Mouse (Mus musculus) heart, postnatal 0 days (tissue): ENCODE data around the gene Slc4a2. TPM values are rescaled to one million over a fixed set of nuclear protein-coding genes. Genes with fewer than 3 reads are reported as not detected.
"Not testable (repeated sequence)": the region's sequence is repeated elsewhere in the genome, so short reads cannot be mapped to it uniquely, and the experiment has no call there.

ENCODE experiments used
- ATAC-seq: fragments of 200-750 bp; cut with Nextera tagmentation; 2 replicates; pipeline ENCODE4 v1.8.0; 2017; ENCODE audit warnings: low read depth, moderate number of reproducible peaks, moderate library complexity; ENCODE audit not compliant: insufficient read depth
- DNase-seq: peaks from one replicate; pipeline ENCODE4 v3.0.0-alpha.2; 2016; ENCODE audit warnings: low spot score
- H3K27ac ChIP-seq: fragments of 300-500 bp; sonication (generic); 2 replicates; pipeline ENCODE4 v1.5.1; 2014; ENCODE audit warnings: low read depth, mild to moderate bottlenecking
- H3K27me3 ChIP-seq: fragments of 300-500 bp; sonication (generic); 2 replicates; pipeline ENCODE4 v1.6.1; 2014; ENCODE audit warnings: low read length, mixed read lengths; ENCODE audit not compliant: control insufficient read depth, insufficient read depth
- H3K36me3 ChIP-seq: fragments of 300-500 bp; sonication (generic); replicated peaks from 2 replicates; pipeline ENCODE4 v1.6.1; 2014; ENCODE audit warnings: low read length, mixed read lengths; ENCODE audit not compliant: control insufficient read depth, insufficient read depth
- H3K4me1 ChIP-seq: fragments of 300-500 bp; sonication (generic); 2 replicates; pipeline ENCODE4 v1.6.1; 2014; ENCODE audit warnings: antibody characterized with exemption; ENCODE audit not compliant: control insufficient read depth, insufficient read depth
- H3K4me2 ChIP-seq: fragments of 300-500 bp; sonication (generic); 2 replicates; pipeline ENCODE4 v1.6.1; 2014; ENCODE audit warnings: low read depth, mild to moderate bottlenecking, low read length, moderate library complexity
- H3K4me3 ChIP-seq: fragments of 300-500 bp; sonication (generic); 2 replicates; pipeline ENCODE4 v1.5.1; 2014; ENCODE audit warnings: low read depth, low read length
- H3K9ac ChIP-seq: fragments of 300-500 bp; sonication (generic); replicated peaks from 2 replicates; pipeline ENCODE4 v1.6.1; 2014; ENCODE audit warnings: low read depth, low read length, mixed read lengths
- H3K9me3 ChIP-seq: fragments of 300-500 bp; sonication (generic); replicated peaks from 2 replicates; pipeline ENCODE4 v1.6.1; 2016; ENCODE audit warnings: low read length; ENCODE audit not compliant: control insufficient read depth
- CTCF ChIP-seq: IDR thresholded peaks from 2 replicates; pipeline ENCODE4 v1.5.1; 2016; ENCODE audit warnings: antibody characterized with exemption, control low read depth, low read depth
- EP300 ChIP-seq: IDR thresholded peaks from 2 replicates; pipeline ENCODE4 v1.6.1; 2016; ENCODE audit warnings: antibody characterized with exemption, low read depth
- WGBS: fragments of 180-500 bp; shearing (Covaris S2); extraction: QIAGEN DNeasy Blood & Tissue Kit; methylation state at CpG from one replicate; pipeline ENCODE4 v1.1.7; 2014; 5-methylcytosine and 5-hydroxymethylcytosine counted together
- polyA plus RNA-seq: library from polyadenylated mRNA; unstranded; fragments of >200 nt; fragmentation: Nextera tagmentation; extraction: Ambion mirVana; gene quantifications from 2 replicates; pipeline ENCODE4 v1.2.1, GENCODE M21; 2015
- total RNA-seq: library from RNA; depleted of rRNA; stranded (reverse); fragments of >200 nt; gene quantifications from 2 replicates; pipeline ENCODE4 v1.2.3, GENCODE M21; 2014; ENCODE audit warnings: low replicate concordance

Gene Slc4a2
- total and polyA plus RNA-seq, 2 experiments from 2014 or later = 20.8 to 110 TPM

- no peak overlapping the region for H3K9ac ChIP-seq
- H3K36me3 ChIP-seq = no peaks in the 10 kb centered on the region
- DNase-seq (no peak), ATAC-seq (no peak)
- no peaks in the 10 kb centered on the region for H3K9me3 ChIP-seq
- H3K27me3 ChIP-seq = 0 out of 2 replicates have a peak, but pooled peaks cover 6% of the 10 kb centered on the region
- WGBS = 91% methylated on average over 4 of the region's 4 CpGs
- peaks cover 34% of the 10 kb centered on the region for H3K4me1 ChIP-seq
- H3K27ac ChIP-seq = no peak overlapping the region
- no peak overlapping the region for H3K4me2 ChIP-seq
- TF ChIP-seq CTCF = no peak
- TF ChIP-seq EP300 = no peak
- no peak overlapping the region for H3K4me3 ChIP-seq
Measured at GRCm38 (mm10) chr5:24389658-24390020, 34.0 kb upstream of the Slc4a2 start.

- Histone ChIP-seq H3K9me3 (no peaks in the 10 kb centered on the region), H3K4me1 (peaks cover 26% of the 10 kb centered on the region), H3K4me2 (no peak within 1 kb of the TSS), H3K9ac (no peak within 1 kb of the TSS), H3K27me3 (no peaks in the 10 kb centered on the region), H3K4me3 (no peak within 1 kb of the TSS), H3K36me3 (peaks cover 4% of the 10 kb centered on the region; the same call in 1 of the 2 replicates), H3K27ac (peak within 1 kb of the TSS; percentile 92; the same call in 1 of the 2 replicates)
- TF ChIP-seq EP300 (no peak), CTCF (no peak)
- no peak for DNase-seq
- ATAC-seq = no peak
- 91% methylated on average over 7 of the region's 7 CpGs for WGBS
Measured at GRCm38 (mm10) chr5:24391864-24392263, 31.8 kb upstream of the Slc4a2 start, which contains the start of gene Atg9b. Gene Atg9b, minus strand, starts transcription at chr5:24392143.

DNA sequence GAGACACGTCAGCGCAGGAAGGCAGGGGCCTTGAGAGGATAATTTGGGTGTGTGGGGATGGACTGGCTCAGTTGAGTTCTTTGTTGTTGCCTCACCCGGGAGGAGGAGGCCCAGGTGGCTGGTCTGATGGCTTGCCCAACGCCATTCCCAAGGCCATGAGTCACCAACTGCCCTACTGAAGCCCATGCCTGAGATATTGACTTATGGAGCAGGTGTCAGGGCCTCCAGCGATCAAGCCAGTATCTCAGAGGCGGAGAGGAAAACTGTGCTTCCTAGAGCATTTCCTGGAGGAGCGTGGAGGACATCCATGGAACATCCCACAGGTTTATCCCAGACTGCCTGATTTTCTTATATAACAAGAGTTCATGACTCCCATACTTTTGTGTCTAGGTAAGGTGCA, 30.9 kb upstream of the Slc4a2 start:
- peak overlapping the region; percentile 92; the same call in 1 of the 2 replicates for H3K27ac ChIP-seq

DNA sequence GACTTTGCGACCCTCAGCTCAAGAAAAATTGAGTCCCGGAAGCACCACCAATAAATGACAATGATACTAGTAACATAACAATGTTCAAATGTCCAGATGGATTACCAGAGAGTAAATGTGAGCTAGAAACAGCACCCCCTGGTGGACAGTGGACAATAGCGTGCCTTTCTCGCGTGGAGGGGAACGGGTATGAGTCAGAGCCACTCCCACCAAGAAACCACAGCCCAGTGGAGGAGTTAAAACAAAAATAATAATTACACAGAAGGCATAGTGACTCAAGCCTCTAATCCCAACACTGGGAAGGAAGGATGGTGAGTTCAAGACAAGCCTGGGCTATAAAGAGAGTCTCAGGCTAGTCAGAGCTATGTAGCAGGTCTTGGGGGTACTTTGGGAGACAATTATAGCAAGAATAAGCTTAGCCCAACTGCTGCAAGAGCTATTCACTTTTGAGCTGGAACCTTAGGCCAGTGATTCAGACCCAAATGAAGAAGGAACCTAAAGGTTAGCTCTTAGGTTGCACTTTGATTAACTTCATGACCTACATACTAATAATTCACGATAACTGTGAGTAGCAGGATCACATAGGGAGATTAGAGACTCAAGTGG, 30.1 kb upstream of the Slc4a2 start, which contains the start of gene Abcb8:
Abcb8 (plus strand) TSS at position 272 of the 606 bp plus-strand sequence.
- Histone ChIP-seq H3K27ac (peak within 1 kb of the TSS; percentile 92), H3K4me1 (peaks cover 11% of the 10 kb centered on the region), H3K9me3 (no peaks in the 10 kb centered on the region), H3K27me3 (no peaks in the 10 kb centered on the region), H3K9ac (peak within 1 kb of the TSS; percentile 56; the same call in 1 of the 2 replicates), H3K36me3 (peaks cover 4% of the 10 kb centered on the region; the same call in 1 of the 2 replicates), H3K4me2 (peak within 1 kb of the TSS; percentile 62), H3K4me3 (peak within 1 kb of the TSS; percentile 71)
- TF ChIP-seq CTCF (peak; percentile 85), EP300 (no peak)
- 27% methylated on average over 7 of the region's 7 CpGs for WGBS
- ATAC-seq = peak; percentile 5; the same call in 1 of the 2 replicates
- peak; percentile 83 for DNase-seq

More for the DNA sequence above, 30.9 kb upstream of the Slc4a2 start:
- Histone ChIP-seq H3K9ac (no peak overlapping the region), H3K36me3 (peaks cover 4% of the 10 kb centered on the region; the same call in 1 of the 2 replicates), H3K27me3 (no peaks in the 10 kb centered on the region), H3K4me1 (peaks cover 19% of the 10 kb centered on the region), H3K4me3 (no peak overlapping the region), H3K9me3 (no peaks in the 10 kb centered on the region), H3K4me2 (no peak overlapping the region)
- 68% methylated on average over 7 of the region's 7 CpGs for WGBS
- ATAC-seq (no peak), DNase-seq (no peak)
- no peak for TF ChIP-seq CTCF

- Histone ChIP-seq H3K4me3 (peak overlapping the region; percentile 71), H3K9me3 (no peaks in the 10 kb centered on the region), H3K27me3 (no peaks in the 10 kb centered on the region), H3K4me1 (peaks cover 8% of the 10 kb centered on the region), H3K9ac (peak overlapping the region; percentile 56; the same call in 1 of the 2 replicates), H3K36me3 (peaks cover 4% of the 10 kb centered on the region), H3K4me2 (peak overlapping the region; percentile 62), H3K27ac (peak overlapping the region; percentile 92)
- TF ChIP-seq CTCF (peak; percentile 81), EP300 (peak; percentile 65; the same call in 1 of the 2 replicates)
- under 1% methylated on average over 36 of the region's 36 CpGs for WGBS
- peak; percentile 98 for DNase-seq
- ATAC-seq = peak; percentile 94
Measured at GRCm38 (mm10) chr5:24394165-24394894, 29.3 kb upstream of the Slc4a2 start.

GRCm38 (mm10) chr5:24396254-24396653, 27.4 kb upstream of the Slc4a2 start:
- not testable (repeated sequence) for H3K4me3 ChIP-seq, H3K4me1 ChIP-seq, H3K9me3 ChIP-seq, H3K9ac ChIP-seq, H3K4me2 ChIP-seq, DNase-seq, H3K27me3 ChIP-seq, ATAC-seq, H3K27ac ChIP-seq
- H3K36me3 ChIP-seq = peaks cover 22% of the 10 kb centered on the region
- WGBS = 88% methylated on average over 6 of the region's 6 CpGs
